Mouse (Mus musculus) urinary bladder, postnatal 10 days (tissue): Measurements from ENCODE around the gene Cenpf.

Experiments used
- DNase-seq: peaks from one replicate; pipeline ENCODE4 v3.0.0; 2022; ENCODE audit warnings: low spot score

Gene Cenpf

DNA sequence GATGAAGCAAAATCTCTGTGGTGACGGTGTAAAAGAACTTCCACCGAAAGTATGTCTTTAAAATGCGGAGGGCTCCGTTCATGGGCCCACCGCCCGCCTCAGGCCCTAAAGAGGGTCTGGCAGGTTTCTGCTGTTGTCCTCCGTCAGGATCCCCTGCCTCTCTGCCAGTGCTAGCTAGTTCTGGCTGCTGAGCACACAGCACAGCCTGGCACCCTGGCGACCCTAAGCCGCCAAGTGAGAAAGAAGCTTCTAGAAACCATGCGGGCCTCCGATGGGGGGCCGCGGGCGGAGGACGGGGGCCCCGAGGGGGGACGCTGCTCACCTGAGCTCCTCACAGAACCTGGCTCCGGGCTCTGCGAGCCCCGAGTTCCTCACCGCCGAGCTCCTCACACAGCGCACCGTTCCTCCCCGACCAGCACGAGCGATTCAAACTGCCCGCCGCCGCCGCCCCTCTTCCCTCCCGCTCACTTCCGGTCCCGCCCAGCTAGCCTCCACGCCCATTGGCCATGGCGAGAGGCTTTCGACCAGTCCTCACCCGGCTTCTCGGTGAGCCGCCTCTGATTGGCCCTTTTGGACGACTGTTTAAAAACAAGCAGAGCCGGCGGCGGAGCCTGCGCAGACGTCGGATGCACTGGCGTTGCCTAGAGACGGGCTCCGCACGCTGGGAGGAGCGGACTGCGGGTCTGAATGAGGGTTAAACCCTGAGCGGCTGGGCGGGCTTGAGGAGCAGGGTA lies at the start of gene Cenpf:
TSS of gene Cenpf (minus strand) at position 433 of the 734 bp plus-strand sequence.
- peak; percentile 93 for DNase-seq

- DNase-seq: no peak
Measured at GRCm38 (mm10) chr1:189732156-189732555, 44.3 kb upstream of the Cenpf start.

GRCm38 (mm10) chr1:189731697-189732096 lies 43.8 kb upstream of the Cenpf start:
- DNase-seq: no peak

GRCm38 (mm10) chr1:189729141-189729815 lies 41.4 kb upstream of the Cenpf start:
- no peak for DNase-seq

DNA sequence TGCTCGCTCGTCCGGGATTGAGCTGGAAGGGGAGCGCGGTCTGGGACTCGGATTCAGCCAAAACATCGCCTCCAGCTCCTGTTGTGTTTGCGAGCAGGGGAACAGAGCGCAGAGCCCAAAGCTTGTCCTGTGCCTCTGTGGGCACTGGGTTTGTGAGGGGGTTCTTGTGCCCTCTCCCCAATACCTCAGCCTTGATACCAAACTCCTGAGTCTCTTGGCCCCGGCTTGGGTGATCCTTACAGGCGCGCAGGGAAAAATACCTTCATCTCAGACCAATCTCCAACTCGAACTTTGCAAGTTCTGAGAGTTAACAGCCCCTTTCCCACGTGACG lies 40.9 kb upstream of the Cenpf start:
- DNase-seq: no peak

GRCm38 (mm10) chr1:189727884-189728783 lies 40.2 kb upstream of the Cenpf start, which contains the start of gene Ptpn14:
Gene Ptpn14, plus strand, starts transcription at chr1:189728268.
- peak; percentile 41 for DNase-seq

- peak; percentile 36 for DNase-seq
Measured at GRCm38 (mm10) chr1:189727346-189727883, 39.5 kb upstream of the Cenpf start.

DNA sequence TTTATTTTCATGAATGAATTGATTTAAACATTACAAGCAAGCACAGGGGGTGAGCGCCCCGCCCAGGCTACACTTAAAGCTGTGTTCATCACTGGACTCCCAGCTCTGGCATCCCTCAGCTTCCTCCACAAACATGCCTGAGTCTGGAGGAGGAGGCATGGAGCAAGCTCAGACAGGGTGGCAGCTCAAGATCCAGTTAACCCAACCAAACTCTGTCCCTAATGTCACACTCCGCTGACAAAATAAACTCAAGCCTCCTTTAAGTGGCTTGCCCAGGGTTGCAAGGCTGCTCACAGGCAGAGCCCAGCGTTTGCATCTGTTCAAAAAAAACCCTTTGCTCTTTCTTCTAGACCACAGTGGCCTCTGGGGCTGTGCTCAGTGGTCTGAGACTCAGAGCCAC lies 38.2 kb upstream of the Cenpf start:
- DNase-seq: no peak

DNA sequence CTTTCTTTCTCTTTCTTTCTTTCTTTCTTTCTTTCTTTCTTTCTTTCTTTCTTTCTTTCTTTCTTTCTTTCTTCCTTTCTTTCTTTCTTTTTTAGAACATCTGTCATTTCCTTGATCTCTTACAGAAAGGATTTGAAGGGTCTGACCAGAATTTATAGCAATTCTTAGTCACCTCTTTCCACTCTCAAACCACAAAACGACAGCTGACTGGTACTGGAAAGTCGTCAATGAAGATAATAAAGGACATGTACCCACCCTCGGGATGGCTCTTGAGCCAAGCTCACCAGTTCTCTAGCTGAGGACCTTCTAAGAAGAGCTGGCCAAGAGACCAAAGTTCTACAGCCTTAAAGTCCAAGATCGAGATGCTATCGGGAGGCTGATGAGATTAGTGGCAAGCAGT lies 30.7 kb upstream of the Cenpf start:
- DNase-seq: no peak

GRCm38 (mm10) chr1:189717546-189717945 lies 29.7 kb upstream of the Cenpf start:
- DNase-seq: no peak

DNA sequence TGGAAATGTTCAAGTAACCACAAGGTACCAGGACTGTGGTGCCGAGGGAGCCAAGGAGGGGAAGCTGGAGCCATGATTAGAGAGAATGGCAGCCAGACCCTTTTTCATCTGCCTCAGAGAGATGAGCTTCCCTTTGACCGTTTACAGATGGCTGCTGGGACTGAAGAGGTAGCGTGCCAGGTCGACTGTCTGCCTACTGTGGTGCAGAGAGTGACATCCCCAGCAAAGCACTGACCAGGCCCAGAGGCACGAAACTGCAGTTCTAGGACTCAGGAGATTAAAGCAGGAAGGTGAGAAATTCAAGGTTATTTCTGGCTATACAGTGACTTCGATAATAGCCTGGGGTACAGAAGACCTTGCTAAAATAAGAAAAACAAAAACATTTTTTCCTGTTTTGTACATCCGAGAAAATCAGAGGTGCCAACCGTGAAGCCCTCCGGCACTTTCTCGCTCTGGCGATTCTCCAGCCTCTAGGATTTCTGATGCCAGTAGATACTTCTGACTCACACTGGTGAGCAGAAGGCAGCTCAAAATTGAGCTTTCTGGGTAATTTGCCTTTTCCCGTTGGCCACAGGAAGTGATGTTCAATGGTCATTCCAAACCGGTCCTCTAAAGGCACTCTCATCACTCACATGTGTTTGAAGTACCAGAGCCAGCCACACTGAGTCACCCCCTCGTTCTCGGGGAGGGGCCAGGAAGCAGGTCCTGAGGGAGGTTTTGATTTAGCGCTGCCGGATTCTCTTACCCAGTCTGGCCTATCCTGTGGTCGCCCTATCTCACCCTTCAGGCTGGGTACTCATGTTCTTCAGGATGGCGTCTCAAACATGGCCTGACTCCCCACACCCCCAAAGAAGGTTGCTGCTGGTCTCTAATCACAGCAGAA lies 28.3 kb upstream of the Cenpf start:
- no peak for DNase-seq

DNA sequence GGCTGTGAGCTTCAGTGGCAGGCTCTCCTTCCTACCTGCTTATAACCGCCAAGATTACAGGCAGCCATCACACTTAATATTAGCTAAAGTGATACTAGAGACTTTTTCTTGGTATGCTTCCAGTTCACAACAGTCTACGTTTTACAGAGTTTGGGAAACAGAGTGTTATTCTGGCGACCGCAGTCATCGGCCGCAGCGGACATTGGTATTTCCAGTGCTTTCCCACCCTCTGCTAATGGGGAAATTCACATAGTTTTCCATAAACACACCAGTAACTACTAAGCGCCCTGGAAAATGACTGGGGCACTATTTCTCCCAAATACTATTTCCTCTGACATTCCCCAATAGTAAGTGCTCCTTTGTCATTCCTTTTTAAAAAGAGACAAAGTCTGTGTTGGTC lies 21.1 kb upstream of the Cenpf start:
- DNase-seq: no peak

DNA sequence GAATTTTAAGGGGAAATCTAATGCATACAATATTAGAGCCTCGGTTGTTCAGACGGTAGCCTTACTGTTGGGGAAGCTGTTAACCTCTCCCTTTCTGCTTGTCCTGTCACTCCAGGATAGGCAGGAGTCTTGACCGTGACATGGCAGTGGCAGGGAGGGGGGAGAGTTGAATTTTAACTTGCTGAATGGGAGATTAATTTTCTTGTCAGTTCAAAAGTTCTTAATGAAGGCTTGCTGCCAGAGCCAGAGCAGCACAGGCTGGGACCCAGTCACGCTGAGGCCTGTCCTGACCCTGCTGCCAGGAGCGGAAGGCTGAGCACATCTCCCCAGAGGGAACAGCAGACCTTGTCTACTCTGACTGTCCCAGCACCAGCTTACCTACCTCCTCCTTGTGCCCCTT lies 19.5 kb upstream of the Cenpf start:
- no peak for DNase-seq

- DNase-seq: no peak
Measured at GRCm38 (mm10) chr1:189707014-189707413, 19.1 kb upstream of the Cenpf start.

- no peak for DNase-seq
Measured at GRCm38 (mm10) chr1:189706040-189706645, 18.3 kb upstream of the Cenpf start.

DNA sequence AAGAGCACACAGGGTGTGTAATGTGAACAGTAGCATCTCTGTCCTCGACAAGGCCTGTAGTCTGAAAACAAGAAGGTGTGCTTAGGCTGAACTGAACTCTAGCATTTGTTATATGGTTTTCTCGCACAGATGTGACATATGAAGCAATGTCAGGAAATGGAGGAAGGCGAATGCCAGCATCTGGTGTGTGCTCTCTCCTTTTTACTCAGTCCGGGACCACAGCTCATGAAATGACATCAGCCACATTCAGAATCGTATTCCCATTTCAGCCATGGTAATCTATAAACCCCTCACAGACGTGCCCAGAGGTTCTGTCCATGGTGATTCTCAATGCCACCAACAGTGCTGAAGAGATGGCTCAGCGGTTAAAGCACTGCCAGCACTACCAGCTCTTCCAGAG lies 15.7 kb upstream of the Cenpf start:
- no peak for DNase-seq

- DNase-seq: no peak
Measured at GRCm38 (mm10) chr1:189703156-189703555, 15.3 kb upstream of the Cenpf start.

- no peak for DNase-seq
Measured at GRCm38 (mm10) chr1:189700990-189701389, 13.1 kb upstream of the Cenpf start.

DNA sequence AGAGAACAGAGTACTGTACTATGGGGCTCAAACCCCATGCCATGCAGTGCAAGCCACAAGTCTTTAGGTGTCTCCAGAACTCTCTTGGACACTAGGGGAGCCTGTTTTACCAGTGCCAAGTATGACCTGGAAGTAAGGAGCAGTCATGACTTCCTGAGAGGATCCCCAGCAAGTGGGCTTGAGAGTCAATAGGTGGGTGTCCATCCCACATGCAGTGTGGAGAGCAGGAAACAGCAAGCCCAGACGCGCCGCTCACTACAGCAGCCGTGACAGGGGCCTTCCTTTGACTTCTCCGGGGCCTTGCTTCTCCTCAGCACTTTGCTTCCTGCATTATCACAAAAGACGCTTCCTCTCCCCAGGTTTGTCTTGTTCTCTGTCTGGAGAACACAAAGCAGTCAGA lies 12.3 kb upstream of the Cenpf start:
- no peak for DNase-seq

GRCm38 (mm10) chr1:189698416-189698815 lies 10.5 kb upstream of the Cenpf start:
- DNase-seq: no peak

DNA sequence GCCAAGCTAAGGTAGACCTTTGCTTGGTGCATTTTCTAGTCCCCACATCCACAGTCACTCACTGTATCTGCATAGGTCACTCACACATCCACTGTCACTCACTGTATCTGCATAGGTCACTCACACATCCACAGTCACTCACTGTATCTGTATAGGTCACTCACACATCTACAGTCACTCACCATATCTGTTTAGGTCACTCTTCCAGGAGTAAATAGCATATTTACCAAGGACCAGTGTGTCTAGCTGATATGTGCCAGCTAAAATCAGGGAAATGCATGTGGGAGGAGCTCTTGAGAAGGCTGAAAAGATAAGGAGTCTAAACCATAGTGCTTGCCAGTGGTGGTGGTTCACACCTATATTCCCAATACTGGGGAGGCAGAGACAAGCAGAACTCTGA lies 7.4 kb upstream of the Cenpf start:
- DNase-seq: no peak
